Mouse (Mus musculus): Measurements from ENCODE around the gene Gm49776. TPM values are rescaled to one million over a fixed set of nuclear protein-coding genes. Genes with fewer than 3 reads are reported as not detected.
"Not testable (repeated sequence)": the region's sequence is repeated elsewhere in the genome, so short reads cannot be mapped to it uniquely, and the experiment has no call there.

The Gm49776 gene
- 0.67 and 1.8 TPM in 2 replicates for polyA plus RNA-seq (2015; fragmentation: Nextera tagmentation; extraction: Ambion mirVana)

GRCm38 (mm10) chr16:18258221-18258620 lies at the start of gene Gm49776:
Gene Gm49776, minus strand, starts transcription at chr16:18258321.
- ATAC-seq (ENCODE audit: low FRiP score, low TSS enrichment) = no peak
- H3K27me3 ChIP-seq (ENCODE audit: control insufficient read depth, insufficient read depth, low read length) = no peaks in the 10 kb centered on the region
- WGBS = 94% methylated on average over 2 of the region's 2 CpGs
- DNase-seq (ENCODE audit: low spot score) = no peak
- H3K4me1 ChIP-seq (replicated peaks; ENCODE audit: control insufficient read depth, insufficient read depth) = no peaks in the 10 kb centered on the region
- no peak within 1 kb of the TSS for H3K4me3 ChIP-seq (ENCODE audit: low read depth, low read length)
- H3K9ac ChIP-seq (ENCODE audit: low read length) = no peak within 1 kb of the TSS
- no peak for TF ChIP-seq CTCF (IDR thresholded peaks at IDR 0.05; ENCODE audit: low read depth)
- no peak for TF ChIP-seq EP300 (optimal IDR thresholded peaks at IDR 0.05)
- no peak within 1 kb of the TSS for H3K27ac ChIP-seq (replicated peaks)
- H3K36me3 ChIP-seq (ENCODE audit: control insufficient read depth, insufficient read depth, low read length) = peaks cover 39% of the 10 kb centered on the region; the same call in 1 of the 2 replicates
- H3K4me2 ChIP-seq (replicated peaks; ENCODE audit: low read depth) = no peak within 1 kb of the TSS
- no peaks in the 10 kb centered on the region for H3K9me3 ChIP-seq (ENCODE audit: control insufficient read depth, low read length)

- 4% methylated on average over 6 of the region's 10 CpGs for WGBS
- Histone ChIP-seq H3K4me2 (replicated peaks; ENCODE audit: low read depth) (peak overlapping the region; percentile 77), H3K4me3 (ENCODE audit: low read depth, low read length) (peak overlapping the region; percentile 85)
- H3K27ac ChIP-seq (replicated peaks); H3K36me3 ChIP-seq (ENCODE audit: control insufficient read depth, insufficient read depth, low read length); ATAC-seq (ENCODE audit: low FRiP score, low TSS enrichment); H3K4me1 ChIP-seq (replicated peaks; ENCODE audit: control insufficient read depth, insufficient read depth); H3K9me3 ChIP-seq (ENCODE audit: control insufficient read depth, low read length); DNase-seq (ENCODE audit: low spot score); H3K9ac ChIP-seq (ENCODE audit: low read length); H3K27me3 ChIP-seq (ENCODE audit: control insufficient read depth, insufficient read depth, low read length): not testable (repeated sequence)
Measured at GRCm38 (mm10) chr16:18289614-18290013, 31.5 kb upstream of the Gm49776 start.

- DNase-seq (ENCODE audit: low spot score) (peak; percentile 98), ATAC-seq (ENCODE audit: low FRiP score, low TSS enrichment) (peak; percentile 100)
- TF ChIP-seq CTCF (IDR thresholded peaks at IDR 0.05; ENCODE audit: low read depth) = no peak
- TF ChIP-seq EP300 (optimal IDR thresholded peaks at IDR 0.05) = no peak
- Histone ChIP-seq H3K9me3 (ENCODE audit: control insufficient read depth, low read length) (no peaks in the 10 kb centered on the region), H3K27me3 (ENCODE audit: control insufficient read depth, insufficient read depth, low read length) (no peaks in the 10 kb centered on the region), H3K9ac (ENCODE audit: low read length) (peak within 1 kb of the TSS; percentile 92), H3K4me3 (ENCODE audit: low read depth, low read length) (peak within 1 kb of the TSS; percentile 85), H3K4me2 (replicated peaks; ENCODE audit: low read depth) (peak within 1 kb of the TSS; percentile 77), H3K4me1 (replicated peaks; ENCODE audit: control insufficient read depth, insufficient read depth) (peaks cover 6% of the 10 kb centered on the region), H3K27ac (replicated peaks) (peak within 1 kb of the TSS; percentile 94), H3K36me3 (ENCODE audit: control insufficient read depth, insufficient read depth, low read length) (peaks cover 3% of the 10 kb centered on the region)
- WGBS = 1% methylated on average over 64 of the region's 71 CpGs
Measured at GRCm38 (mm10) chr16:18289067-18289588, 31.0 kb upstream of the Gm49776 start, which contains the start of gene Dgcr8. Gene Dgcr8, minus strand, starts transcription at chr16:18289246.

GRCm38 (mm10) chr16:18288581-18289061 lies 30.5 kb upstream of the Gm49776 start:
- WGBS = 0% methylated on average over 16 of the region's 31 CpGs
- Histone ChIP-seq H3K36me3 (ENCODE audit: control insufficient read depth, insufficient read depth, low read length) (peaks cover 9% of the 10 kb centered on the region), H3K4me2 (replicated peaks; ENCODE audit: low read depth) (peak overlapping the region; percentile 77), H3K4me3 (ENCODE audit: low read depth, low read length) (peak overlapping the region; percentile 85), H3K9ac (ENCODE audit: low read length) (peak overlapping the region; percentile 92), H3K4me1 (replicated peaks; ENCODE audit: control insufficient read depth, insufficient read depth) (peaks cover 6% of the 10 kb centered on the region), H3K27ac (replicated peaks) (peak overlapping the region; percentile 94), H3K27me3 (ENCODE audit: control insufficient read depth, insufficient read depth, low read length) (no peaks in the 10 kb centered on the region), H3K9me3 (ENCODE audit: control insufficient read depth, low read length) (no peaks in the 10 kb centered on the region)
- ATAC-seq (ENCODE audit: low FRiP score, low TSS enrichment) (peak; percentile 91), DNase-seq (ENCODE audit: low spot score) (peak; percentile 88)
- TF ChIP-seq CTCF (IDR thresholded peaks at IDR 0.05; ENCODE audit: low read depth) (no peak), EP300 (optimal IDR thresholded peaks at IDR 0.05) (no peak)

GRCm38 (mm10) chr16:18288166-18288565 lies 30.0 kb upstream of the Gm49776 start:
- Histone ChIP-seq H3K4me2 (replicated peaks; ENCODE audit: low read depth) (peak overlapping the region; percentile 77), H3K27me3 (ENCODE audit: control insufficient read depth, insufficient read depth, low read length) (no peaks in the 10 kb centered on the region), H3K9me3 (ENCODE audit: control insufficient read depth, low read length) (no peaks in the 10 kb centered on the region), H3K27ac (replicated peaks) (peak overlapping the region; percentile 94), H3K4me1 (replicated peaks; ENCODE audit: control insufficient read depth, insufficient read depth) (peaks cover 6% of the 10 kb centered on the region), H3K4me3 (ENCODE audit: low read depth, low read length) (peak overlapping the region; percentile 85), H3K9ac (ENCODE audit: low read length) (peak overlapping the region; percentile 92), H3K36me3 (ENCODE audit: control insufficient read depth, insufficient read depth, low read length) (peaks cover 13% of the 10 kb centered on the region)
- ATAC-seq (ENCODE audit: low FRiP score, low TSS enrichment) (no peak), DNase-seq (ENCODE audit: low spot score) (peak; percentile 31)
- TF ChIP-seq CTCF (IDR thresholded peaks at IDR 0.05; ENCODE audit: low read depth) (no peak), EP300 (optimal IDR thresholded peaks at IDR 0.05) (no peak)
- WGBS = under 1% methylated on average over 4 of the region's 4 CpGs

GRCm38 (mm10) chr16:18275166-18275565 lies 17.0 kb upstream of the Gm49776 start:
- DNase-seq (ENCODE audit: low spot score) = no peak
- H3K4me1 ChIP-seq (replicated peaks; ENCODE audit: control insufficient read depth, insufficient read depth) = no peaks in the 10 kb centered on the region
- no peak overlapping the region for H3K27ac ChIP-seq (replicated peaks)
- no peaks in the 10 kb centered on the region for H3K9me3 ChIP-seq (ENCODE audit: control insufficient read depth, low read length)
- no peak for ATAC-seq (ENCODE audit: low FRiP score, low TSS enrichment)
- no peak overlapping the region for H3K4me2 ChIP-seq (replicated peaks; ENCODE audit: low read depth)
- H3K4me3 ChIP-seq (ENCODE audit: low read depth, low read length) = no peak overlapping the region
- no peak overlapping the region for H3K9ac ChIP-seq (ENCODE audit: low read length)
- peaks cover 41% of the 10 kb centered on the region for H3K36me3 ChIP-seq (ENCODE audit: control insufficient read depth, insufficient read depth, low read length)
- no peaks in the 10 kb centered on the region for H3K27me3 ChIP-seq (ENCODE audit: control insufficient read depth, insufficient read depth, low read length)
- 78% methylated on average over 2 of the region's 2 CpGs for WGBS
- TF ChIP-seq EP300 (optimal IDR thresholded peaks at IDR 0.05) = no peak
- no peak for TF ChIP-seq CTCF (IDR thresholded peaks at IDR 0.05; ENCODE audit: low read depth)

Measured in stomach, postnatal 0 days (tissue).